Mouse (Mus musculus) T-helper 17 cell (primary cell): ENCODE results near the gene A930017K11Rik.

Experiments used
- in situ Hi-C, 2 experiments: fragments of 300-600 bp; cut with MboI, MseI; formaldehyde crosslinking; loops; 1 replicate in 1 of 2; 2 replicates in 1 of 2; pipeline ENCODE4 v1.15.1; 2025; ENCODE audit warnings: high pct_unique_total_duplicates in 2 of 2

Gene A930017K11Rik

DNA sequence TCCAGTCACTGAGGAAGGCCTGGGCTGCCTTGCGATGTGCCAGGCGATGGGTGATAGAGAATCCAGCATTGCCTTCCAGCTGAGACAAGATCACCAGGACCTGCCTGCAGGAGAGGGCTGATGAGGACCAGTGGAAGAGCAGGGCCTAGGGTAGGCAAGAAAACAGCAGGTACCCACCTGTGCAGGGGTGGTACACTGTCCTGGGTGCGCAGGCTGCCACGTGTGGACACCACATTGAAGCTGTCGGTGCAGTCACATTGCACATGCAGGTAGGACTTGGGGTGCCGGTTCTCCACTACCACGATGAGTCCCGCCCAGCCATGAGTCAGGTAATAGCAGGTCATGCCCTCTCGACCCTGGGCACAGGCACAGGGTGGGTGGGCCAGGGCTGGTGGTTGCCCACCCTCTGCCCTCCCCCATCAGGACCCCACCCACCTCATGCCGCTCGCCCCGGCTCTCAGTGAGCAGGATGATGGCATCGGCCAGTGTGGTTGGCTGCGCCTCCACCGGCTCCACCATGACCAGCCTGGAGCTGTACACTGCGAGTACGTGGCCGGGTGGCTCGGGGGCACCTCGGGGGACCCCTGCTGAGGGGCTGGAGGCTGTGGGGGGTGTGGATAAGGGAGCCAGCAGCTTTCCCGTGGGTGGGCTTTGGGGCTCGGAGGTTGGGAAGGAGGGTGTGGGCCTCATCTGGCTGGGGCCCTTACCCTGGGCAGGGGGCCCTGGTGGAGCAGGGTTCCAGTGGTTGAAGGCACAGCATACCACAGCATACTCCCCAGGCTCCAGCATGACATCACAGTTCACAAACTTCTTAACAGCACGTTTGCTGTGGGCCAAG lies 7.5 kb upstream of the A930017K11Rik start:
- in situ Hi-C loops, result no loop called here

- in situ Hi-C loops, result no loop called here
Observed at GRCm38 (mm10) chr17:25958771-25959494, 6.6 kb upstream of the A930017K11Rik start.

- in situ Hi-C loops, result no loop called here
Observed at GRCm38 (mm10) chr17:25957586-25958051, 5.3 kb upstream of the A930017K11Rik start.

DNA sequence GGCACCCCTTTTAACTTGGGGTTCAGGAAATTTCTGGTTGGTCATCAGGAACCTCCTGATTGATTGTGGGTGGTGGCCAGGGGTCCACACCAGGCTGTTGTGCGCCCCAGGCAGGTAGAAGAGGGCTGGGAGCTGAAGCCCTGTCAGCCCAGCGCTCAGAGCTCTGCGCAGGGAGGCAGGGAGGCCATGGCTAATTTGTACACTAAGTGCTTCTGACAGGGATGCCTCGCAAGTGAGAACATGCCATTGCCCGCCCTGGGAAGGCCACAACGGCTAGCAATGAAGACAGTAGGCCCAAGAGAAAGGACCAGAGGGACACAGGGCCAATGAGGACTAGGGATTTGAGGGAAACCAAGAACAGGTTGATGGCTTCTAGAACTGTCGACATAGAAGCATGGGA lies 4.3 kb upstream of the A930017K11Rik start:
- in situ Hi-C loops, result no loop called here

- in situ Hi-C loops, result no loop called here
Observed at GRCm38 (mm10) chr17:25956201-25956600, 3.8 kb upstream of the A930017K11Rik start.

DNA sequence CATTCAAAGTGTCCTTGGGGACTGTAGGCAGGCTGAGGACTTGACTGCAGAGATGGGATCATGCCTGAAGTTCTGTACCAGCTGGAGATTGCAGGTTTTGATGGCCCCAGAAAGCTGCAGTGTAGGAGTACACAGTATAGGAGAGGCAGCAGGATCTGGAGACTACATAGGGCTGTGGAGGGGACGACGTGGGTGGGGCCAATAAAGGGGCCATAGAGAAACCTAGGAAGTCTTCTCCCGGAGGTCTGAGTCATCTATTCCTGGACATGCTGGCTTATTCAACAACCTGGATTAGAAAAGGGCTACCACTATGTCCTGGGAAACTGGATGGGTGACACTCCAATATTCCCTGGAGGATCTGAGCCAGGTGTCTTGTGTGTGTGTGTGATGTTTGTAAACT lies 3.4 kb upstream of the A930017K11Rik start:
- in situ Hi-C loops, result no loop called here

- in situ Hi-C loops, result no loop called here
Observed at GRCm38 (mm10) chr17:25954671-25955070, 2.3 kb upstream of the A930017K11Rik start.

- in situ Hi-C loops, result no loop called here
Observed at GRCm38 (mm10) chr17:25953161-25953560, 796 bp upstream of the A930017K11Rik start.

DNA sequence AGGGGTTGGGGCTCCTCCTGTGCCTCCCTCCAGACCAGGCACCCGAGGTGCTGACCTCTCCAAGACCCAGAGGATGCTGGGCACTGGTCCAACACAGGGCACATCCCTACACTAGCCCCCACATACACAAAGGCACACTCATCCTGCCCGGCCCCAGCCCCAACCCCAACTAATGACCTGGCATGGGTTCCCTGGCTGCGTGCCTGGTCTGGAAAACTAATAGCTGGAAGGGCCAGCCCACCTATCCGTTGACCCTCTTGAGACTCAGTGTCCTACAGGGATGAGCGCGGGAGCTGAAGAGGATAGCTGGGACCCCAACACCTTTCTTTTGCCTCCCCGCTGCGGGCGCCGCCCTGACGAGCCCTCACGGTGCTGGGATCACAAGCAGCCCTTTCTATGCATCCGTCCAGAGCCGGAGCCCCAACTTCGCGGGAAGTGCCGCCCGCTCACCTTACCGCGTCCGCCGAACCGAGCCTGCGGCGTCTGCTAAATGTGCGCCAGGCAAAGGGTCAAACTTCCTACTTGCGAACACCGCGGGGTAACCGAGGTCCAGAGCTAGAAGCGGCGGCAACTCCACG lies 1.1 kb downstream of the A930017K11Rik start:
- in situ Hi-C loops, result no loop called here

- in situ Hi-C loops, result no loop called here
Observed at GRCm38 (mm10) chr17:25950706-25951105, 1.7 kb downstream of the A930017K11Rik start.

DNA sequence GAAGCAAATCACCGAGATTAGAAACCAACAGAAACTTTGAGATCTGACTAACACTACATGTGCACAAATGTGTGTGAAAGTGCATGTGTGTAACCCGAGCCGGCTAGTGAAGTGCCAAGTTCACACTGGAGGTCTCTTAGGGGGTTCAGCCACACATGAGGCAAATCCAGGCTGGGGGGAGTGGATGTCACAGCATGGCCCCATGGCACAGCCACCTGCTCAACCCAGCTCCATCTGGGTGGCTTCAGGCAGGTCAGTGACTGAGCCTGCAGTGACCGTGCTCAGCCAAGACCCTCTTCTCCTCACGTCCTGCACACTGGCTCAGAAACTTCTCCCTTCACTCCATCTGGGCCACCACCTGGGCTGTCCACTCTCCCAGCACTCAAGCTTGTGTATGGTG lies 2.4 kb downstream of the A930017K11Rik start:
- in situ Hi-C loops, result no loop called here

DNA sequence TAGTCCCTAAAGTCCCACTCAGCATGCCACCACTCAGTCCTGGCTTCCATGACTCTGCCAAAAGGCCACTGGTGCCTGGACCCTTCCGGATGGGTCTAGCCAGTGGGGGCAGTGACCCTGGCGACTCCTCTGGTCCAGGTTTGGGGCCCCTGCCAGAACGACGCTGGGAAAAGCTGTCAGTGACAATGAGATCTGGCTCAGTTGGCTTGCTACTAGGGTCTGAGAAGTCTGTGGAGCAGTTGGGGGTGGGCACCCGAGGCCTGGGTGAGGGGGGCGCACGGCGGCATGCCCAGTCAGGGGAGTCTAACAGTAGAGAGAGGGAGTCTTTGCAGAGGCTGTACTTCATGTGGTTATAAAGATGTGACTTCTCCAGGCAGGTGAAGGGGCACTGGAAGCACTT lies 4.3 kb downstream of the A930017K11Rik start:
- in situ Hi-C loops, result no loop called here

- in situ Hi-C loops, result no loop called here
Observed at GRCm38 (mm10) chr17:25947576-25947975, 4.8 kb downstream of the A930017K11Rik start.

- in situ Hi-C loops, result no loop called here
Observed at GRCm38 (mm10) chr17:25946891-25947290, 5.5 kb downstream of the A930017K11Rik start.

GRCm38 (mm10) chr17:25946349-25946748 lies 6.0 kb downstream of the A930017K11Rik start:
- in situ Hi-C loops, result no loop called here

DNA sequence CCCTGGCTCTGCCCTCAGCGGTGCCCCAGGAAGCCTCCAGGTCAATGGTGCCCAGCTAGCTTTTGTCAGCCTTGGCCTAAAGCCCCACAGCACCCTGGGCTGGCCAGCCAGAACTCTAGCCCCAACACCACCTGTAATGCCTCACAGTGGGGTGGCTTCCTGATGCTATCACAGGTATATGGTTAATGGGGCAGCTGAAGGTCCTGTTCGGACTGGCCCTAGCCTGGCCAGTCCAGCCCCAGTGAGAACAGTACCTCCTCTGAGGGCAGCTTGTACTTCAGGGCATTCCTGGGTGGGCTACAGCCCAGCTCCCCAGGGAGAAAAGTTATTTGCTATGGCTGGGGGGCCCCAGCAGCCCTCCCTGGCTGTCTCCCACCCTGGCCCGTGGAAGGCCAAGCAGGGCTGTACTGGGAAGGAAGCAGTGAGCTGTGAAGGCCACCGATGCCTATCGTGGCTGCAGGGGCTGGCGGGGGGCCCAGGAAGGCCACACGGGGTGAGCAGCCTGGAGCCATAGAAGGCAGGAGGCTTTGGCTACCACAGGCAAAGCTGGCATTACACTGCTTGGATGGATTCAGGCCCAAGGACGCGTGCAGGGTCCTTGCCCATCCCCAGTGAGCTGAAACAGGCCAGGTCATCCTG lies 6.7 kb downstream of the A930017K11Rik start:
- in situ Hi-C loops, result no loop called here

DNA sequence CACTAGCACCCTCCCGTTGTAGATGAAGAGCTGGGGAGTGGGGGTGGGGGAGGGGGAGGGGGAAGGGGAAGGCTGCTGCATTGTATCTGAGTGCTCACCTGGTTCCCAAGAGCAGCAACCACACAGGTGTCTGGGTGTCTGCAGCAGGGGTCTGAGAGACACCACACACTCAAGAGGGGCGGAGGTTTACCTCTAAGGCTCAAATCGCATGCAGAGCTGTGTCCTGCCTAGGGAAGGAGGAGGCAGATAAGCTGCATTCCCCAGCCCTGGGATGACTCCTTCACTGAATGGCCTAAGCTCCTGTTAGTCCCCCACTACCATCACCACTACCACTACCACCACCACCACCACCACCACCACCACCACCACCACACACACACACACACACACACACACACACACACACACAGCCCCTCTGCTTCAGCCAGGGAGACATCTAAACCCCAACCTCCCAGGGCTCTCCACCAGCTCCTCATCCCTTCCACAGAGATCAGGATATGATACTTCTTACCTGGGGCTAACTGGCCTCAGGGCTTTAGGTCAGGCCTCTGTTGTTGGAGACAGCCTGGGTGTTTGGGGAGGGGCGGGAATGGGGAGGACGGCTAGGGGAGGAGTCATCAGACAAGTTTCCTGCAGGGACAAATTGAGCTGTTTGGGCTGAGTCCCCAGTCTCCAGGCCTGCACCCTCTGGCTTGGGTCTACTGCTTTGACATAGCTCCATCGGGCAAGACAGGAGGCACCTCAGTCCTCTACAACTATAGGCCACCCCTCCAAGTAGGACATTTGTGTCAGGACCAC lies 7.8 kb downstream of the A930017K11Rik start, which contains the start of the genes Pigq and Nhlrc4:
TSS of gene Pigq (minus strand) at position 571 of the 798 bp plus-strand sequence.
TSS of gene Nhlrc4 (minus strand) at position 596 of the 798 bp plus-strand sequence.
- in situ Hi-C loops, result no loop called here

DNA sequence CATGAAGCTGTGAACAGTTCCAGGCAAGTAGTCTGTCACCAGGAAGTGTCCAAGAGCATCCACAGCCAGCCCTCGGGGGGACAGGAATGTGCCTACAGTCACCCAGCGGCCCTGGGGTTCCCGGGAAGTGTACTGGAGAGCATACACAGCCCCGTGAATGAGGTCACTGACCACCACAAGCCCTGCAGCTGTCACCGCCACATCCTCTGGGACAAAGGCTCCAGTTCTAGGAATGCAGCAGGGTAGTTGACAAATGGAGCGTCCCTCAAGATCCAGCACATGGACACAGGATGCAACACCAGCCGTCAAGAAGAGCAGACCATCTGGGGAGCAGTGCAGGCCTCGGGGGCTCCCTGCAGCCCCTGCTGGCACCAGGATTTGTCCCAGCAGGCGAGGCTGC lies 8.6 kb downstream of the A930017K11Rik start:
- in situ Hi-C loops, result no loop called here

DNA sequence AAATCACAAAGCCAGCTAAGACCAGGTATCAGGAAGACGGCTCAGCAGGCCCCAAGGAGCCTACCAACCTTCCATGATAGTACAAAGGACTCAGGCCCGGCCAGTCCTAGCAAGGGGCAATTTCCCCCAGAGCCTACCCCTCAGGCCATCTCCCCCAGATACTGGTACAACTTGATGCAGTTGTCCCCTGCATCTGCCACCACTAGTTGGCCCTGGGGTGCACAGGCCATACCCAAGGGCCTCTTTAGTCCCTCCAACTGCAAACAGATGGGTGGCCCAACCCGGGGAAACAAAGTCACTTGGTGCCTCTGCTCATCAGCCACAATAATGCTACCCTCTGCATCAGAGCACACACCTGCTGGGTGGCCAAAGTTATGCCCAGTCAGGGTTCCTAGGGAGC lies 9.1 kb downstream of the A930017K11Rik start:
- in situ Hi-C loops, result no loop called here

- in situ Hi-C loops, result no loop called here
Observed at GRCm38 (mm10) chr17:25942597-25943151, 9.7 kb downstream of the A930017K11Rik start.
